Mouse (Mus musculus): Measurements from ENCODE around the gene Camk1d. TPM values are rescaled to one million over a fixed set of nuclear protein-coding genes. Genes with fewer than 3 reads are reported as not detected.

Gene Camk1d
- polyA plus RNA-seq, 3 experiments from 2014 or later: 8.0 to 13.0 (median 9.3) TPM

GRCm38 (mm10) chr2:5458671-5459235 is 255.6 kb downstream of the Camk1d start:
- ATAC-seq: no peak

GRCm38 (mm10) chr2:5458075-5458494 is 256.2 kb downstream of the Camk1d start:
- no peak for ATAC-seq

GRCm38 (mm10) chr2:5456108-5456507 is 258.2 kb downstream of the Camk1d start:
- ATAC-seq: no peak

- no peak for ATAC-seq
These were observed 259.5 kb downstream of the Camk1d start for GRCm38 (mm10) chr2:5454830-5455229.

GRCm38 (mm10) chr2:5451654-5452053 is 262.7 kb downstream of the Camk1d start:
- peak; percentile 71 for ATAC-seq

GRCm38 (mm10) chr2:5445357-5445756 is 269.0 kb downstream of the Camk1d start:
- no peak for ATAC-seq

- no peak for ATAC-seq
These were observed 276.6 kb downstream of the Camk1d start for GRCm38 (mm10) chr2:5437690-5438089.

- ATAC-seq: no peak
These were observed 278.6 kb downstream of the Camk1d start for GRCm38 (mm10) chr2:5435587-5436253.

GRCm38 (mm10) chr2:5431309-5431708 is 283.0 kb downstream of the Camk1d start:
- ATAC-seq: peak; percentile 43

GRCm38 (mm10) chr2:5429921-5430320 is 284.4 kb downstream of the Camk1d start:
- no peak for ATAC-seq

GRCm38 (mm10) chr2:5426110-5426509 is 288.2 kb downstream of the Camk1d start:
- ATAC-seq: no peak

- ATAC-seq: no peak
These were observed 288.7 kb downstream of the Camk1d start for GRCm38 (mm10) chr2:5425612-5426011.

GRCm38 (mm10) chr2:5420621-5421196 is 293.6 kb downstream of the Camk1d start:
- no peak for ATAC-seq

GRCm38 (mm10) chr2:5418802-5419201 is 295.5 kb downstream of the Camk1d start:
- no peak for ATAC-seq

GRCm38 (mm10) chr2:5417158-5418032 is 296.9 kb downstream of the Camk1d start:
- peak; percentile 76 for ATAC-seq

GRCm38 (mm10) chr2:5411774-5412173 is 302.5 kb downstream of the Camk1d start:
- no peak for ATAC-seq

- no peak for ATAC-seq
These were observed 310.5 kb downstream of the Camk1d start for GRCm38 (mm10) chr2:5403850-5404249.

- ATAC-seq: peak; percentile 78
These were observed 312.3 kb downstream of the Camk1d start for GRCm38 (mm10) chr2:5402036-5402435.

GRCm38 (mm10) chr2:5398505-5398904 is 315.8 kb downstream of the Camk1d start:
- no peak for ATAC-seq

GRCm38 (mm10) chr2:5398043-5398442 is 316.3 kb downstream of the Camk1d start:
- no peak for ATAC-seq

GRCm38 (mm10) chr2:5397468-5397867 is 316.8 kb downstream of the Camk1d start:
- ATAC-seq: no peak

GRCm38 (mm10) chr2:5396415-5396814 is 317.9 kb downstream of the Camk1d start:
- no peak for ATAC-seq

GRCm38 (mm10) chr2:5395873-5396272 is 318.4 kb downstream of the Camk1d start:
- ATAC-seq: no peak

Measured in inflammation-experienced regulatory T-cells, adult 6 months (primary cell).